Mouse (Mus musculus) liver, embryonic 13.5 days (tissue): ENCODE measurements at regions not wholly inside any gene's neighbourhood (a gene's known extent, or its start where the extent isn't known, plus 50 kb on each side); places are given as distances from the start of the nearest gene placed in this dataset.

Source experiments
- ATAC-seq: fragments of 200-750 bp; cut with Nextera tagmentation; 2 replicates; pipeline ENCODE4 v1.8.0; 2017; ENCODE audit warnings: low read depth, mild to moderate bottlenecking, moderate number of reproducible peaks, moderate library complexity
- DNase-seq: peaks from one replicate; pipeline ENCODE4 v3.0.0; 2022
- H3K27ac ChIP-seq: fragments of 300-500 bp; sonication (generic); 2 replicates; pipeline ENCODE4 v1.5.1; 2015; ENCODE audit warnings: moderate library complexity, mild to moderate bottlenecking, inconsistent platforms
- H3K27me3 ChIP-seq: fragments of 300-500 bp; sonication (generic); 2 replicates; pipeline ENCODE4 v1.6.1; 2015; ENCODE audit warnings: mild to moderate bottlenecking, inconsistent platforms
- H3K36me3 ChIP-seq: fragments of 300-500 bp; sonication (generic); 2 replicates; pipeline ENCODE4 v1.6.1; 2015; ENCODE audit warnings: mild to moderate bottlenecking, inconsistent platforms
- H3K4me1 ChIP-seq: fragments of 300-500 bp; sonication (generic); replicated peaks from 2 replicates; pipeline ENCODE4 v1.6.1; 2015; ENCODE audit warnings: inconsistent platforms
- H3K4me2 ChIP-seq: fragments of 300-500 bp; sonication (generic); 2 replicates; pipeline ENCODE4 v1.6.1; 2015; ENCODE audit warnings: inconsistent platforms, mild to moderate bottlenecking, moderate library complexity
- H3K4me3 ChIP-seq: fragments of 300-500 bp; sonication (generic); replicated peaks from 2 replicates; pipeline ENCODE4 v1.5.1; 2015; ENCODE audit warnings: mild to moderate bottlenecking, inconsistent platforms
- H3K9ac ChIP-seq: fragments of 300-500 bp; sonication (generic); 2 replicates; pipeline ENCODE4 v1.6.1; 2015; ENCODE audit warnings: mild to moderate bottlenecking, inconsistent platforms
- H3K9me3 ChIP-seq: fragments of 300-500 bp; sonication (generic); replicated peaks from 2 replicates; pipeline ENCODE4 v1.6.1; 2016; ENCODE audit warnings: inconsistent platforms
- WGBS: fragments of 180-500 bp; shearing (Covaris S2); methylation state at CpG from one replicate; pipeline ENCODE4 v1.1.7; 2015; ENCODE audit not compliant: insufficient replicate concordance; 5-methylcytosine and 5-hydroxymethylcytosine counted together

GRCm38 (mm10) chr17:74920056-74920455 is 85.3 kb upstream of the Ltbp1 start:
- 72% methylated on average over 5 of the region's 5 CpGs for WGBS
- no peaks in the 10 kb centered on the region for H3K27me3 ChIP-seq
- no peak overlapping the region for H3K4me3 ChIP-seq
- no peak overlapping the region for H3K4me2 ChIP-seq
- no peak overlapping the region for H3K9ac ChIP-seq
- DNase-seq, result no peak
- no peak overlapping the region for H3K27ac ChIP-seq
- H3K36me3 ChIP-seq, result no peaks in the 10 kb centered on the region
- no peaks in the 10 kb centered on the region for H3K9me3 ChIP-seq
- ATAC-seq, result no peak
- no peaks in the 10 kb centered on the region for H3K4me1 ChIP-seq

- Histone ChIP-seq H3K4me2 (no peak overlapping the region), H3K9me3 (no peaks in the 10 kb centered on the region), H3K4me1 (no peaks in the 10 kb centered on the region), H3K27ac (no peak overlapping the region), H3K27me3 (no peaks in the 10 kb centered on the region), H3K4me3 (no peak overlapping the region), H3K9ac (no peak overlapping the region), H3K36me3 (no peaks in the 10 kb centered on the region)
- ATAC-seq (no peak), DNase-seq (no peak)
- 77% methylated on average over 6 of the region's 6 CpGs for WGBS
Measured at GRCm38 (mm10) chr17:74921413-74921812, 84.0 kb upstream of the Ltbp1 start.

- no peak for ATAC-seq
- H3K9ac ChIP-seq, result no peak overlapping the region
- H3K4me3 ChIP-seq, result no peak overlapping the region
- 49% methylated on average over 4 of the region's 4 CpGs for WGBS
- no peaks in the 10 kb centered on the region for H3K36me3 ChIP-seq
- H3K27me3 ChIP-seq, result no peaks in the 10 kb centered on the region
- no peaks in the 10 kb centered on the region for H3K9me3 ChIP-seq
- no peaks in the 10 kb centered on the region for H3K4me1 ChIP-seq
- no peak overlapping the region for H3K27ac ChIP-seq
- DNase-seq, result no peak
- no peak overlapping the region for H3K4me2 ChIP-seq
Measured at GRCm38 (mm10) chr17:74922016-74922415, 83.4 kb upstream of the Ltbp1 start.

- Histone ChIP-seq H3K4me3 (no peak overlapping the region), H3K36me3 (no peaks in the 10 kb centered on the region), H3K27ac (no peak overlapping the region), H3K27me3 (no peaks in the 10 kb centered on the region), H3K9me3 (no peaks in the 10 kb centered on the region), H3K4me2 (no peak overlapping the region), H3K4me1 (no peaks in the 10 kb centered on the region), H3K9ac (no peak overlapping the region)
- WGBS, result 52% methylated on average over 3 of the region's 3 CpGs
- DNase-seq, result no peak
- no peak for ATAC-seq
Measured at GRCm38 (mm10) chr17:74922591-74922990, 82.8 kb upstream of the Ltbp1 start.

GRCm38 (mm10) chr17:74923101-74923500 is 82.3 kb upstream of the Ltbp1 start:
- no peaks in the 10 kb centered on the region for H3K27me3 ChIP-seq
- WGBS, result 61% methylated on average over 9 of the region's 9 CpGs

GRCm38 (mm10) chr17:74925131-74925530 is 80.2 kb upstream of the Ltbp1 start:
- H3K27ac ChIP-seq, result no peak overlapping the region
- H3K36me3 ChIP-seq, result no peaks in the 10 kb centered on the region
- DNase-seq (no peak), ATAC-seq (no peak)
- H3K4me3 ChIP-seq, result no peak overlapping the region
- no peak overlapping the region for H3K4me2 ChIP-seq
- WGBS, result 70% methylated on average over 6 of the region's 6 CpGs
- no peaks in the 10 kb centered on the region for H3K4me1 ChIP-seq
- H3K9me3 ChIP-seq, result no peaks in the 10 kb centered on the region
- no peak overlapping the region for H3K9ac ChIP-seq
- H3K27me3 ChIP-seq, result no peaks in the 10 kb centered on the region

More at GRCm38 (mm10) chr17:74923101-74923500, 82.3 kb upstream of the Ltbp1 start:
- ATAC-seq (no peak), DNase-seq (no peak)
- no peak overlapping the region for H3K4me2 ChIP-seq
- no peak overlapping the region for H3K4me3 ChIP-seq
- no peaks in the 10 kb centered on the region for H3K9me3 ChIP-seq
- no peaks in the 10 kb centered on the region for H3K36me3 ChIP-seq
- H3K9ac ChIP-seq, result no peak overlapping the region
- no peak overlapping the region for H3K27ac ChIP-seq
- no peaks in the 10 kb centered on the region for H3K4me1 ChIP-seq

- H3K4me3 ChIP-seq, result no peak overlapping the region
- WGBS, result 59% methylated on average over 5 of the region's 5 CpGs
- no peaks in the 10 kb centered on the region for H3K27me3 ChIP-seq
- H3K9ac ChIP-seq, result no peak overlapping the region
- H3K9me3 ChIP-seq, result no peaks in the 10 kb centered on the region
- H3K4me2 ChIP-seq, result no peak overlapping the region
- H3K27ac ChIP-seq, result no peak overlapping the region
- ATAC-seq (no peak), DNase-seq (no peak)
- H3K36me3 ChIP-seq, result no peaks in the 10 kb centered on the region
- H3K4me1 ChIP-seq, result no peaks in the 10 kb centered on the region
Measured at GRCm38 (mm10) chr17:74927981-74928380, 77.4 kb upstream of the Ltbp1 start.

GRCm38 (mm10) chr17:74931540-74931939 is 73.8 kb upstream of the Ltbp1 start:
- Histone ChIP-seq H3K4me3 (no peak overlapping the region), H3K36me3 (no peaks in the 10 kb centered on the region), H3K27ac (no peak overlapping the region), H3K4me2 (no peak overlapping the region), H3K27me3 (no peaks in the 10 kb centered on the region), H3K4me1 (no peaks in the 10 kb centered on the region), H3K9ac (no peak overlapping the region), H3K9me3 (no peaks in the 10 kb centered on the region)
- 52% methylated on average over 4 of the region's 4 CpGs for WGBS
- DNase-seq (no peak), ATAC-seq (no peak)

GRCm38 (mm10) chr17:74941393-74941792 is 64.0 kb upstream of the Ltbp1 start:
- Histone ChIP-seq H3K27me3 (no peaks in the 10 kb centered on the region), H3K27ac (no peak overlapping the region), H3K9ac (no peak overlapping the region), H3K4me3 (no peak overlapping the region), H3K4me1 (no peaks in the 10 kb centered on the region), H3K9me3 (no peaks in the 10 kb centered on the region), H3K36me3 (no peaks in the 10 kb centered on the region), H3K4me2 (no peak overlapping the region)
- DNase-seq, result no peak
- WGBS, result 49% methylated on average over 6 of the region's 6 CpGs
- no peak for ATAC-seq

- no peak overlapping the region for H3K4me2 ChIP-seq
- H3K36me3 ChIP-seq, result no peaks in the 10 kb centered on the region
- DNase-seq, result no peak
- no peak overlapping the region for H3K9ac ChIP-seq
- no peaks in the 10 kb centered on the region for H3K4me1 ChIP-seq
- H3K4me3 ChIP-seq, result no peak overlapping the region
- no peak overlapping the region for H3K27ac ChIP-seq
- ATAC-seq, result no peak
- WGBS, result 71% methylated on average over 10 of the region's 10 CpGs
- H3K27me3 ChIP-seq, result no peaks in the 10 kb centered on the region
- no peaks in the 10 kb centered on the region for H3K9me3 ChIP-seq
Measured at GRCm38 (mm10) chr17:74942984-74943801, 62.2 kb upstream of the Ltbp1 start.

GRCm38 (mm10) chr17:74943802-74944193 is 61.6 kb upstream of the Ltbp1 start:
- H3K4me2 ChIP-seq, result no peak overlapping the region
- H3K27ac ChIP-seq, result no peak overlapping the region
- no peak overlapping the region for H3K4me3 ChIP-seq
- DNase-seq, result no peak
- H3K9me3 ChIP-seq, result no peaks in the 10 kb centered on the region
- no peaks in the 10 kb centered on the region for H3K27me3 ChIP-seq
- H3K9ac ChIP-seq, result no peak overlapping the region
- 33% methylated on average over 4 of the region's 4 CpGs for WGBS
- no peaks in the 10 kb centered on the region for H3K4me1 ChIP-seq
- no peaks in the 10 kb centered on the region for H3K36me3 ChIP-seq
- ATAC-seq, result no peak

- Histone ChIP-seq H3K27ac (no peak overlapping the region), H3K4me1 (no peaks in the 10 kb centered on the region), H3K9me3 (no peaks in the 10 kb centered on the region), H3K9ac (no peak overlapping the region), H3K36me3 (no peaks in the 10 kb centered on the region), H3K27me3 (no peaks in the 10 kb centered on the region), H3K4me2 (no peak overlapping the region), H3K4me3 (no peak overlapping the region)
- WGBS, result 66% methylated on average over 6 of the region's 6 CpGs
- DNase-seq, result no peak
- no peak for ATAC-seq
Measured at GRCm38 (mm10) chr17:74945149-74945548, 60.2 kb upstream of the Ltbp1 start.
